Mouse (Mus musculus) heart, embryonic 13.5 days (tissue): ENCODE data around the gene Snupn. TPM values are rescaled to one million over a fixed set of nuclear protein-coding genes. Genes with fewer than 3 reads are reported as not detected.
A peak's percentile ranks its signal among the peaks of the same experiment; 100 is the strongest.
"Not testable (repeated sequence)": the region's sequence is repeated elsewhere in the genome, so short reads cannot be mapped to it uniquely, and the experiment has no call there.

Experiments used
- ATAC-seq: fragments of 200-750 bp; cut with Nextera tagmentation; 2 replicates; pipeline ENCODE4 v1.8.0; 2017; ENCODE audit warnings: moderate TSS enrichment; ENCODE audit not compliant: insufficient number of reproducible peaks, low FRiP score, low TSS enrichment; ENCODE audit errors: extremely low read depth
- H3K27ac ChIP-seq: fragments of 300-500 bp; sonication (generic); replicated peaks from 2 replicates; pipeline ENCODE4 v1.5.1; 2015; ENCODE audit warnings: moderate library complexity, mild to moderate bottlenecking, inconsistent platforms
- H3K27me3 ChIP-seq: fragments of 300-500 bp; sonication (generic); replicated peaks from 2 replicates; pipeline ENCODE4 v1.6.1; 2015; ENCODE audit warnings: mild to moderate bottlenecking, inconsistent platforms
- H3K36me3 ChIP-seq: fragments of 300-500 bp; sonication (generic); 2 replicates; pipeline ENCODE4 v1.6.1; 2015; ENCODE audit warnings: mild to moderate bottlenecking, inconsistent platforms
- H3K4me1 ChIP-seq: fragments of 300-500 bp; sonication (generic); 2 replicates; pipeline ENCODE4 v1.6.1; 2015; ENCODE audit warnings: inconsistent platforms
- H3K4me2 ChIP-seq: fragments of 300-500 bp; sonication (generic); 2 replicates; pipeline ENCODE4 v1.6.1; 2015; ENCODE audit warnings: inconsistent platforms, mild to moderate bottlenecking, moderate library complexity
- H3K4me3 ChIP-seq: fragments of 300-500 bp; sonication (generic); 2 replicates; pipeline ENCODE4 v1.5.1; 2015; ENCODE audit warnings: moderate library complexity, mild to moderate bottlenecking, inconsistent platforms
- H3K9ac ChIP-seq: fragments of 300-500 bp; sonication (generic); 2 replicates; pipeline ENCODE4 v1.6.1; 2015; ENCODE audit warnings: inconsistent platforms, mild to moderate bottlenecking, moderate library complexity
- H3K9me3 ChIP-seq: fragments of 300-500 bp; sonication (generic); 2 replicates; pipeline ENCODE4 v1.6.1; 2016; ENCODE audit warnings: inconsistent platforms
- WGBS: fragments of 180-500 bp; shearing (Covaris S2); methylation state at CpG from one replicate; pipeline ENCODE4 v1.1.7; 2015; ENCODE audit warnings: mixed read lengths; 5-methylcytosine and 5-hydroxymethylcytosine counted together
- polyA plus RNA-seq: library from polyadenylated mRNA; unstranded; fragments of >200 nt; fragmentation: Nextera tagmentation; extraction: Ambion mirVana; gene quantifications from 2 replicates; pipeline ENCODE4 v1.2.1, GENCODE M21; 2015

Snupn gene
- polyA plus RNA-seq, 1 experiment from 2014 or later = 17.4 TPM

GRCm38 (mm10) chr9:56973960-56974524 is 23.4 kb downstream of the Snupn start:
- Histone ChIP-seq H3K4me3 (no peak overlapping the region), H3K27me3 (no peaks in the 10 kb centered on the region), H3K4me2 (no peak overlapping the region), H3K4me1 (peaks cover 7% of the 10 kb centered on the region; the same call in 1 of the 2 replicates), H3K27ac (no peak overlapping the region), H3K36me3 (peaks cover 40% of the 10 kb centered on the region), H3K9ac (no peak overlapping the region), H3K9me3 (no peaks in the 10 kb centered on the region)
- WGBS = 68% methylated on average over 8 of the region's 8 CpGs
- no peak for ATAC-seq

- H3K4me2 ChIP-seq = no peak overlapping the region
- no peak for ATAC-seq
- WGBS = 70% methylated on average over 3 of the region's 3 CpGs
Observed at GRCm38 (mm10) chr9:56975199-56975598, 24.5 kb downstream of the Snupn start.

GRCm38 (mm10) chr9:56980186-56980585 is 29.5 kb downstream of the Snupn start:
- ATAC-seq = no peak
- H3K9me3 ChIP-seq = no peaks in the 10 kb centered on the region
- no peak overlapping the region for H3K27ac ChIP-seq
- no peaks in the 10 kb centered on the region for H3K27me3 ChIP-seq
- no peak overlapping the region for H3K4me2 ChIP-seq
- H3K9ac ChIP-seq = no peak overlapping the region
- H3K36me3 ChIP-seq = peaks cover 54% of the 10 kb centered on the region
- no peak overlapping the region for H3K4me3 ChIP-seq
- 84% methylated on average over 6 of the region's 6 CpGs for WGBS
- no peaks in the 10 kb centered on the region for H3K4me1 ChIP-seq

More at GRCm38 (mm10) chr9:56975199-56975598, 24.5 kb downstream of the Snupn start:
- Histone ChIP-seq H3K4me1 (peaks cover 7% of the 10 kb centered on the region; the same call in 1 of the 2 replicates), H3K4me3 (no peak overlapping the region), H3K9me3 (no peaks in the 10 kb centered on the region), H3K27ac (no peak overlapping the region), H3K9ac (no peak overlapping the region), H3K27me3 (no peaks in the 10 kb centered on the region), H3K36me3 (peaks cover 49% of the 10 kb centered on the region)

- no peak overlapping the region for H3K4me3 ChIP-seq
- peaks cover 54% of the 10 kb centered on the region for H3K36me3 ChIP-seq
- no peaks in the 10 kb centered on the region for H3K4me1 ChIP-seq
- no peak for ATAC-seq
- H3K9me3 ChIP-seq = no peaks in the 10 kb centered on the region
- WGBS = 52% methylated on average over 1 of the region's 1 CpGs
- no peak overlapping the region for H3K27ac ChIP-seq
- no peak overlapping the region for H3K4me2 ChIP-seq
- no peaks in the 10 kb centered on the region for H3K27me3 ChIP-seq
- H3K9ac ChIP-seq = no peak overlapping the region
Observed at GRCm38 (mm10) chr9:56981502-56981901, 30.8 kb downstream of the Snupn start.

- Histone ChIP-seq H3K27me3 (no peaks in the 10 kb centered on the region), H3K4me3 (peak within 1 kb of the TSS; percentile 77), H3K9ac (peak within 1 kb of the TSS; percentile 97), H3K36me3 (0 out of 2 replicates have a peak, but pooled peaks cover 4% of the 10 kb centered on the region), H3K9me3 (no peaks in the 10 kb centered on the region), H3K27ac (peak within 1 kb of the TSS; percentile 97), H3K4me2 (peak within 1 kb of the TSS; percentile 74), H3K4me1 (peaks cover 15% of the 10 kb centered on the region)
- WGBS = 2% methylated on average over 62 of the region's 62 CpGs
- ATAC-seq = peak; percentile 80; the same call in 1 of the 2 replicates
Observed at GRCm38 (mm10) chr9:56994286-56995197, 43.9 kb downstream of the Snupn start, which contains the start of gene Ptpn9. Gene Ptpn9, plus strand, starts transcription at chr9:56994923.

GRCm38 (mm10) chr9:56995198-56996027 is 44.7 kb downstream of the Snupn start:
- Histone ChIP-seq H3K9me3 (no peaks in the 10 kb centered on the region), H3K27ac (peak overlapping the region; percentile 97), H3K4me3 (peak overlapping the region; percentile 77), H3K4me2 (peak overlapping the region; percentile 74), H3K9ac (peak overlapping the region; percentile 97), H3K4me1 (peaks cover 21% of the 10 kb centered on the region), H3K36me3 (0 out of 2 replicates have a peak, but pooled peaks cover 7% of the 10 kb centered on the region), H3K27me3 (no peaks in the 10 kb centered on the region)
- WGBS = under 1% methylated on average over 80 of the region's 80 CpGs
- peak; percentile 48; the same call in 1 of the 2 replicates for ATAC-seq

GRCm38 (mm10) chr9:56996028-56996346 is 45.3 kb downstream of the Snupn start:
- 0% methylated on average over 5 of the region's 5 CpGs for WGBS
- peak overlapping the region; percentile 97 for H3K9ac ChIP-seq
- H3K4me3 ChIP-seq = peak overlapping the region; percentile 77
- no peak for ATAC-seq
- 0 out of 2 replicates have a peak, but pooled peaks cover 7% of the 10 kb centered on the region for H3K36me3 ChIP-seq
- H3K4me2 ChIP-seq = peak overlapping the region; percentile 74
- peaks cover 21% of the 10 kb centered on the region for H3K4me1 ChIP-seq
- no peaks in the 10 kb centered on the region for H3K9me3 ChIP-seq
- H3K27me3 ChIP-seq = no peaks in the 10 kb centered on the region
- H3K27ac ChIP-seq = peak overlapping the region; percentile 97

GRCm38 (mm10) chr9:56997206-56997605 is 46.5 kb downstream of the Snupn start:
- not testable (repeated sequence) for H3K9me3 ChIP-seq, H3K36me3 ChIP-seq, ATAC-seq, H3K9ac ChIP-seq, H3K27me3 ChIP-seq, H3K27ac ChIP-seq, H3K4me3 ChIP-seq
- 70% methylated on average over 1 of the region's 1 CpGs for WGBS
- Histone ChIP-seq H3K4me2 (0 out of 2 replicates have a peak overlapping the region, but pooled peaks have one; percentile 74), H3K4me1 (peaks cover 21% of the 10 kb centered on the region)

- no peak overlapping the region for H3K4me2 ChIP-seq
- H3K9ac ChIP-seq = no peak overlapping the region
- 0 out of 2 replicates have a peak overlapping the region, but pooled peaks have one; percentile 15 for H3K27ac ChIP-seq
- H3K27me3 ChIP-seq = no peaks in the 10 kb centered on the region
- 61% methylated on average over 4 of the region's 4 CpGs for WGBS
- no peak for ATAC-seq
- no peak overlapping the region for H3K4me3 ChIP-seq
- peaks cover 14% of the 10 kb centered on the region; the same call in 1 of the 2 replicates for H3K4me1 ChIP-seq
- no peaks in the 10 kb centered on the region for H3K9me3 ChIP-seq
- peaks cover 27% of the 10 kb centered on the region for H3K36me3 ChIP-seq
Observed at GRCm38 (mm10) chr9:57003011-57003410, 52.3 kb downstream of the Snupn start.

- 67% methylated on average over 1 of the region's 1 CpGs for WGBS
- peaks cover 5% of the 10 kb centered on the region for H3K4me1 ChIP-seq
- no peaks in the 10 kb centered on the region for H3K27me3 ChIP-seq
- ATAC-seq = no peak
- H3K36me3 ChIP-seq = peaks cover 34% of the 10 kb centered on the region
- H3K9ac ChIP-seq = no peak overlapping the region
- H3K9me3 ChIP-seq = peaks cover 10% of the 10 kb centered on the region
- no peak overlapping the region for H3K4me3 ChIP-seq
- no peak overlapping the region for H3K4me2 ChIP-seq
- no peak overlapping the region for H3K27ac ChIP-seq
Observed at GRCm38 (mm10) chr9:57012393-57012792, 61.7 kb downstream of the Snupn start.

- H3K4me2 ChIP-seq = no peak overlapping the region
- no peak overlapping the region for H3K9ac ChIP-seq
- peaks cover 5% of the 10 kb centered on the region for H3K4me1 ChIP-seq
- no peak for ATAC-seq
- peaks cover 10% of the 10 kb centered on the region for H3K9me3 ChIP-seq
- 89% methylated on average over 4 of the region's 4 CpGs for WGBS
- no peak overlapping the region for H3K27ac ChIP-seq
- no peak overlapping the region for H3K4me3 ChIP-seq
- H3K36me3 ChIP-seq = peaks cover 29% of the 10 kb centered on the region
- H3K27me3 ChIP-seq = no peaks in the 10 kb centered on the region
Observed at GRCm38 (mm10) chr9:57012895-57013294, 62.2 kb downstream of the Snupn start.
